Mouse (Mus musculus): ENCODE measurements around the gene Bglap3. TPM values are rescaled to one million over a fixed set of nuclear protein-coding genes. Genes with fewer than 3 reads are reported as not detected.
A peak's percentile ranks its signal among the peaks of the same experiment; 100 is the strongest.

The Bglap3 gene
- total RNA-seq, 2 experiments from 2014 or later, result not detected

DNA sequence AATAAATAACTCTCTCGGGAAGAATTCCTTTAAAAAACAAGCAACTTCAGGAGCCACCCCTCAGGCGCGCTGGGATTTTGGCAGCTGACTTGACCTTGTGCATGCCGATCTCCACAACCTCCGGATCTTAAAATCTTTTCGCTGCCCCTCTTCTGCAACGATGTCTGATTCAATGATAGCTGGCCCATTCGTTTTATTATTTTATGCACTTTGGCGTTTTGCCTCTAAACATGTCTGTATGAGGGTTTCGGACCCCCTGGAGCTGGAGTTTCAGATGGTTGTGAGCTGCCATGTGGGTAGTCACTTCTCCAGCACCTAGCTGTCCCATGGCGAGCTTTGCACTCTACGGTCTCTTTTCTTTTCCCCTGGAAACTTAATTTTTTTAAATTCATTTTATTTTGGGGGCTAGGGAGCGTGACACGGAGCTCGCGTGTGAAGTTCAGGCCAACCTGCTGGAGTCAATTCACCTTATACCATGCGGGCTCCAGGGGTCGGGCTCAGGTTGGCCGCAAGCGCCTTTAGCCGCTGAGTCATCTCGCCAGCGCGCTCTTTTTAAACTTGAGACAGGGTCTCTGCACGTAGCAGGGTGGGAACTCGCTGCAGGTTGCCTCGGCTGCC is 37.0 kb downstream of the Bglap3 start:
- DNase-seq, result peak in 1 of 2 experiments; percentile 58

DNA sequence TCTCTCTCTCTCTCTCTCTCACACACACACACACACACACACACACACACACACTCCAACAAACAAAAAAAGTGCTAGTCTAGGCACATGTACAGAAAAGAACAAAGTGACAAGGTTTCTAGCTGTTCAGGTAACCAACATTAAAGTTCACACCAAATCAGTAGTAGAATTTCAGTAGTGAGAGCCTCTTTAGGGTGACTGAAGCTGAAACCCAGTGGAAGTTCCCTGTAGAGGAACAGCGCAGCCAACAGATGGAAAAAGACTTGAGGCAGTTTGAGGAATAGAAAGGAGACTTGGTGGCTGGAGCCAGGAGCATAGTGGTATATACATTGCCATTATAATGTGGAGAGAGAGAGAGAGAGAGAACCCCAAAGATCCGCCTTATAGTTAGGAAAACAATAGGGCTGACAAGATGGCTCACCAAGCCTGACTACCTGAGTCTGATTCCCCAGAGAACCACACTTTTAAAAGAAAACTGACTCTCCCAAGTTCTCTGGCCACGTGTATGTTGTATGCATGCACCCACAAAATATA is 37.6 kb downstream of the Bglap3 start:
- DNase-seq, result no peak

DNA sequence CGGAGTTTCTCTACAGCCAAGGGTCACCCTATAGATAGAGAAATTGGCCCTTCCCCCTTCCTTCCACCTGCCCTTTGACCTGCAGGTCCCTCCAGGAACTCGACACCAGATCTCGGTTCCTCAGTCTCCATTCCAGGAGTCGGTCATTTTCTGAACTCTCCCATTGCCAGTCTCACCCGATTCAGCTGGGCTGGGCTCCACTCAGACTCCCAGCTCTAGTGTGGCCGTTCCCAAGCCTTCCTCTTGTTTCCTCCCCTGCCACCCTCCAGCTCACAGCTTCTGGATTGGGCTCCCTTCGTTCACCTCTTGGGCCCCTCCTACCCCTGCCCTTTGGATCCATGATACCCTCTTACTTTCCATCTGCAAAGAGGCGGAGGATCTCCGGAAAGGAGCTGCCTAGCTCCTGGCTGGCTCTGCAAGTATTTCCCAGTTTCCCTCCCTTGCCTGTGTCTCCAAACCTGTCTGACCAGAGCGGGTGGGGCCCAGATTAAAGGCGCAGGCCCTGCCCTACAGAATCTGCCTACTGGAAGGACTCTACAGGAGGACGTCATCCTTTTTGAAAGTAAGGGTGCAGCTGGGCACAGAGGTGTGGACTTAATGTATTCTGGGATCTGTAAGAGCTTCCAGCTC is 38.4 kb downstream of the Bglap3 start:
- no peak for DNase-seq

DNA sequence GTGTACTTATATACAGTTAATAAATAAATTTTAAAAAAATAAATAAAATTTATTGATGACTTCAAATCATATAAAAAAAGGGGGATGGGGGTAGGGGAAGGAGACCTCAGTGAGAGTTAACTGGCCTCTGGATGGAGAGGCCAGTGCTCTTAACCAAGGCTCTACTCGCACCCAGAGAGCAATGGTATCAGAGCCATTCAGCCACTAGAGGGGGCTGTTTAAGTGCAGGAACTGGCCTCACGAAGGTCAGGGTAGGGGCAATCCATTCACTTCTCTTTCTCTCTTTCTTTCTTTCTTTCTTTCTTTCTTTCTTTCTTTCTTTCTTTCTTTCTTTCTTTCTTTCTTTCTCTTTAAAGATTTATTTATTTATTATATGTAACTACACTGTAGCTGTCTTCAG is 41.3 kb downstream of the Bglap3 start:
- DNase-seq, result peak; percentile 35 to 59

DNA sequence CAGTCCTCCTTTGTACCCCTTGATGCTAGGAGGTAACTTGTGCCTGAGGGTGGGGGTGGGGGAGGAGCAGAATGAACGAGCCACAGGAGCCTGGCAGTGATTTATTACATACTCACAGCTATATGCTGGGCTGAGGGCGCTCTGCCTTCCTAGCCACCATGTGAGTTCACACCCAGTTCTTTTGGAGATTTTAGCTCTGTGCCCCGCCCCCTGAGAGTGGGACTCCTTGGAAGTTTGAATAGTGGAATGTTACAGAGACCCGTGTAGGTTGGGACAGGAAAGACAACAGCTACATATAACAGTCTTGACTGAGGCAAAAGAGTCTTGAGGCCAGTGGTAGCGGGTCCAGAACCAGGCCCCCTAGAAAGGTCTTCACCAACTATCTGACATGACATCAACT is 43.6 kb downstream of the Bglap3 start:
- no peak for DNase-seq

DNA sequence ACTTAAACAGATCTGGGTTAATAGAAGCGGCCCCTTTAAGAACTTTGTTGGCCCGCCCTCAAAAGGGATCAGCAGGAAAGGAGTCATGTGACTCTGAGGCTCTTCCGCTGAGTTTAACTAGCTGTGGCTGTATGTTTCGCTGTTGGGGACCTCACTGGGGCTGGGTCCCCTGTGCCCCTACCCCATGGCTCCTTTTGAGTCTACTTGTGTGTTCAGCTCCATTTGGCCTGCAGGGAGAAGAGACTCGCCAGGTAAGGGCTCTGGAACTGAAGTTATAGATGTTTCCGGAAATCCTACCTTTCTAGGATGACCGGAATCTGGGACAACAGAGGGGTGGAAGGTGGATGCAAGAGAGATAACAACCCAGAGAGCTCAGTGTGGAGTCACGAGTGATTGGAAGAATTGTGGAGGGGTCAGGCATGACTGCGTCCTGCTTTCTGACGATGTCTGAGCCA is 47.6 kb downstream of the Bglap3 start, which contains the start of gene Glmp:
Glmp (plus strand) TSS at position 73 of the 455 bp plus-strand sequence.
- DNase-seq, result peak; percentile 81 to 85

Other genes starting within 250 kb of the Bglap3 start
- gene Mef2d, start 230.4 kb downstream of the Bglap3 start, total RNA-seq (2021), result 100 to 1,000 TPM; 120 TPM
- under 1 TPM in 1 of 2 experiments, not detected in 1; 0.64 TPM for gene Rhbg, start 118.0 kb downstream of the Bglap3 start, total RNA-seq (2021)
- gene Gm38392, start 85.5 kb downstream of the Bglap3 start, total RNA-seq (2021), result under 1 TPM; 0.30 to 0.33 TPM
- 1 to 10 TPM; 6.7 to 7.3 TPM for gene Tsacc, start 75.7 kb downstream of the Bglap3 start, total RNA-seq (2021)
- gene Cct3, start 75.6 kb downstream of the Bglap3 start, total RNA-seq (2021), result 100 to 1,000 TPM; 184 to 197 TPM
- gene Glmp, start 47.7 kb downstream of the Bglap3 start, total RNA-seq (2021), result 10 to 100 TPM; 67.8 to 84.2 TPM
- gene Tmem79, start 36.6 kb downstream of the Bglap3 start, total RNA-seq (2021), result 1 to 10 TPM; 1.4 to 4.3 TPM
- gene Smg5, start 36.5 kb downstream of the Bglap3 start, total RNA-seq (2021), result 10 to 100 TPM; 48.3 to 55.9 TPM
- gene Paqr6, start 8.2 kb downstream of the Bglap3 start, total RNA-seq (2021), result under 1 TPM; 0.60 to 0.67 TPM
- gene Bglap2, start 6.0 kb upstream of the Bglap3 start, total RNA-seq (2021), result not detected
- gene Bglap, start 11.7 kb upstream of the Bglap3 start, total RNA-seq (2021), result not detected
- 10 to 100 TPM; 16.8 to 18.3 TPM for gene Pmf1, start 37.6 kb upstream of the Bglap3 start, total RNA-seq (2021)
- gene Slc25a44, start 52.4 kb upstream of the Bglap3 start, total RNA-seq (2021), result 10 to 100 TPM; 12.3 to 14.2 TPM
- gene Sema4a, start 88.4 kb upstream of the Bglap3 start, total RNA-seq (2021), result 1 to 10 TPM; 4.4 to 5.9 TPM
- 100 to 1,000 TPM; 113 to 129 TPM for gene Lmna, start 137.2 kb upstream of the Bglap3 start, total RNA-seq (2021)
- under 1 TPM; 0.26 to 0.35 TPM for gene Mex3a, start 159.7 kb upstream of the Bglap3 start, total RNA-seq (2021)
- gene Rab25, start 175.6 kb upstream of the Bglap3 start, total RNA-seq (2021), result under 1 TPM in 1 of 2 experiments, not detected in 1; 0.26 TPM
- gene Lamtor2, start 180.3 kb upstream of the Bglap3 start, total RNA-seq (2021), result 100 to 1,000 TPM; 102 to 104 TPM
- gene Ubqln4, start 181.0 kb upstream of the Bglap3 start, total RNA-seq (2021), result 10 to 100 TPM; 72.4 to 78.7 TPM
- gene Ssr2, start 203.1 kb upstream of the Bglap3 start, total RNA-seq (2021), result 10 to 100 TPM; 60.8 to 65.5 TPM
- gene Arhgef2, start 233.2 kb upstream of the Bglap3 start, total RNA-seq (2021), result 10 to 100 TPM; 32.3 to 32.9 TPM